Mouse (Mus musculus): Measurements from ENCODE around the gene C2cd2l. TPM values are rescaled to one million over a fixed set of nuclear protein-coding genes. Genes with fewer than 3 reads are reported as not detected.
"Not testable (repeated sequence)": the region's sequence is repeated elsewhere in the genome, so short reads cannot be mapped to it uniquely, and the experiment has no call there.

Gene C2cd2l
- polyA plus RNA-seq, 2 experiments = 7.5 to 19.6 TPM

DNA sequence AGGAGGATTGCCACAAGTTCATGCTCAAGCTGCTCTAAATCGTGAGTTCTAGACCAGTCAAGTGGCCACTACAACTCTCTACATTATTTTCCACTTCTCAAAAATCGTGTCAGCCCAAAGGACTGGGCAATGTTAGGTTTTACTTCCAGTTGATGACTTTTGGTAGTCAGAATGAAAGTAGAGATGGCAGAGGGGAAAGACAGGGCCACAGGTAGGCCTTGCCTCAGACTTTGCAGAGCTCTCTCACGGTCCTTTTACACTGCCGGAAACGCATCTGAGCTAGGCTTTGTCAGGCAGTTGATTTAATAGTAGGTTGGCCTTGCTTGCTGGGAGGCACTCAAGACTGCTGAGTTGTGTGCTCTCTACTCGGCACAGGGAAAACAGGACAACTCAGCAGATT is 4.1 kb upstream of the C2cd2l start:
- 80% methylated on average over 6 of the region's 6 CpGs for WGBS
- Histone ChIP-seq H3K4me3 (replicated peaks; ENCODE audit: low read length) (no peak overlapping the region), H3K27ac (replicated peaks; ENCODE audit: low read depth, low read length) (no peak overlapping the region; the same call in 1 of the 2 replicates)

DNA sequence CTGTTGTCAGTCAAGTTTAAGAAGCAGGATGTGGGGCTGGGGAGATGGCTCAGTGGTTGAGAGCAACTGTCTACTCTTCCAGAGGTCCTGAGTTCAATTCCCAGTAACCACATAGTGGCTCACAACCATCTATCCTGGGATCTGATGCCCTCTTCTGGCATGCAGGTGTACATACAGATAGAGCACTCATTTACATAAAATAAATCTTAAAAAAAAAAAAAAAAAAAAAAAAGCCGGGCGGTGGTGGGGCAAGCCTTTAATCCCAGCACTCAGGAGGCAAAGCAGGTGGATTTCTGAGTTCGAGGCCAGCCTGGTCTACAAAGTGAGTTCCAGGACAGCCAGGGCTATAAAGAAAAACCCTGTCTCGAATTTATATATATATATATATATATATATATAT is 3.6 kb upstream of the C2cd2l start:
- not testable (repeated sequence) for ATAC-seq (ENCODE audit: low FRiP score, low read depth); H3K9ac ChIP-seq (ENCODE audit: low read depth, low read length, severe bottlenecking); H3K36me3 ChIP-seq (ENCODE audit: control insufficient read depth, insufficient read depth, low read length); H3K4me3 ChIP-seq (replicated peaks; ENCODE audit: low read length); H3K27me3 ChIP-seq (ENCODE audit: control insufficient read depth, insufficient read depth, low read length); H3K9me3 ChIP-seq (ENCODE audit: control insufficient read depth, low read length); H3K4me2 ChIP-seq (replicated peaks; ENCODE audit: low read depth, low read length, severe bottlenecking); DNase-seq (ENCODE audit: low spot score); H3K27ac ChIP-seq (replicated peaks; ENCODE audit: low read depth, low read length)
- H3K4me1 ChIP-seq (ENCODE audit: control insufficient read depth, insufficient read depth, low read length) = peaks cover 22% of the 10 kb centered on the region
- WGBS = 68% methylated on average over 3 of the region's 4 CpGs

More for the DNA sequence above, 4.1 kb upstream of the C2cd2l start:
- Histone ChIP-seq H3K4me1 (ENCODE audit: control insufficient read depth, insufficient read depth, low read length) (peaks cover 17% of the 10 kb centered on the region), H3K9ac (ENCODE audit: low read depth, low read length, severe bottlenecking) (no peak overlapping the region), H3K27me3 (ENCODE audit: control insufficient read depth, insufficient read depth, low read length) (no peaks in the 10 kb centered on the region), H3K9me3 (ENCODE audit: control insufficient read depth, low read length) (no peaks in the 10 kb centered on the region), H3K36me3 (ENCODE audit: control insufficient read depth, insufficient read depth, low read length) (peaks cover 6% of the 10 kb centered on the region; the same call in 1 of the 2 replicates), H3K4me2 (replicated peaks; ENCODE audit: low read depth, low read length, severe bottlenecking) (no peak overlapping the region)
- DNase-seq (ENCODE audit: low spot score) (no peak), ATAC-seq (ENCODE audit: low FRiP score, low read depth) (no peak)
- no peak for TF ChIP-seq POLR2A (IDR thresholded peaks at IDR 0.05; ENCODE audit: borderline replicate concordance, extremely low read depth, insufficient read depth, insufficient read length)

DNA sequence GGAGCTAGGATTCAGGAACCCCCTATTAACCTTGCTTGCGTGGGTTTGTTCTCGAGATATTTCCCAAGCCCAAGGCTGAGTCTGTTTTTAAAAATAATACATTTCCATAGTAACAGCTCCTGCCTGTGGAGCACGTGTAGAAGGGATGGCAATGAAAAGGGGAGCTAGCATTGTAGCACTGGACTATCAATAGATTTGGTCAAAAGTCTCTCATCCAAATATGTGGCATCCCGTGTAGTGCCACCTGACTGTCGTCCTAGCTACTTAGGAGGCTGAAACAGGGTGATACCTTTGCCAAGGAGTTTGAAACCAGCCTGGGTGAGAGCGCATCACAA is 681 bp upstream of the C2cd2l start:
- no peaks in the 10 kb centered on the region for H3K27me3 ChIP-seq (ENCODE audit: control insufficient read depth, insufficient read depth, low read length)
- H3K27ac ChIP-seq (replicated peaks; ENCODE audit: low read depth, low read length) = peak overlapping the region; percentile 53
- WGBS = 21% methylated on average over 6 of the region's 6 CpGs
- DNase-seq (ENCODE audit: low spot score) (peak; percentile 38), ATAC-seq (ENCODE audit: low FRiP score, low read depth) (peak; percentile 36)
- peak overlapping the region; percentile 89 for H3K4me3 ChIP-seq (replicated peaks; ENCODE audit: low read length)
- H3K9ac ChIP-seq (ENCODE audit: low read depth, low read length, severe bottlenecking) = peak overlapping the region; percentile 73
- H3K36me3 ChIP-seq (ENCODE audit: control insufficient read depth, insufficient read depth, low read length) = peaks cover 11% of the 10 kb centered on the region
- TF ChIP-seq POLR2A (IDR thresholded peaks at IDR 0.05; ENCODE audit: borderline replicate concordance, extremely low read depth, insufficient read depth, insufficient read length) = no peak
- no peaks in the 10 kb centered on the region for H3K9me3 ChIP-seq (ENCODE audit: control insufficient read depth, low read length)
- H3K4me1 ChIP-seq (ENCODE audit: control insufficient read depth, insufficient read depth, low read length) = peaks cover 19% of the 10 kb centered on the region
- H3K4me2 ChIP-seq (replicated peaks; ENCODE audit: low read depth, low read length, severe bottlenecking) = peak overlapping the region; percentile 93

DNA sequence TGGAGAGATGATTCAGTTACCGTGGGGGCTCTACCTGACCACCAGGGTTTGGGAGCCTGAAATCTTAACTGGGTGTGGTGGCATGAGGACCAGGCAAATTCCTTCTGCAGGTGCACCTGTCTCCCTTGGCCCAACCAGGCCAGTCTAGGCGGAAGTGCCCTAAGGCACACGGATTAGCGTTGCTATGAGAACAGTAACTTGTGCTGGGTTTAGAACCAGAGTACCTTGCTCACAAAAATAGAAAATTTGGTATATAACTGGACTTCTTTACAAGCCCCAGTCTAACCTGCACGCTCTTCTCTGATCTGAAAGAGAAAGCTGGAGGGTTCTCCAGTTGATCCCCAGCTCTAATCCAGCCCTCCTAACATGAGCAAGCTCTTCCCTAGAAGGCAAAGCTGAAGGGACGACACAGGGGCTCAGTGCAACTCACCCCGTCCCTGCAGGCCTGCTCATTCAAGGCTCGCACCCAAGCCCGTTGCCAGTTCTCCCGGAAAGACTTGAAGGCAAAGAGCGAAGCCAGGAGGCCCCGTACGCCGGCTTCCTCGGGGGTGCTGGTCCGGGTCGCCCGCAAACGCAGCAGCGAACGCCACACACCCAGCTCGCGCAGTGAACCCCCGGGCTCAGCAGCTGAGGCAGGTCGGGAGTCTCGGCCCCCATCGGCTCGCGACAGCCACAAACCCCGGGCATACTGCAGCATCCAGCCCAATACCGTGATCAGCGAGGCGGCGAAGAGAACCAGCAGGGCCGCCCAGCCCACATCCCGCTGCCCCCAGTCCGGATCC is 789 bp downstream of the C2cd2l start:
- Histone ChIP-seq H3K4me2 (replicated peaks; ENCODE audit: low read depth, low read length, severe bottlenecking) (peak overlapping the region; percentile 93), H3K9me3 (ENCODE audit: control insufficient read depth, low read length) (no peaks in the 10 kb centered on the region), H3K27ac (replicated peaks; ENCODE audit: low read depth, low read length) (no peak overlapping the region), H3K36me3 (ENCODE audit: control insufficient read depth, insufficient read depth, low read length) (peaks cover 25% of the 10 kb centered on the region), H3K9ac (ENCODE audit: low read depth, low read length, severe bottlenecking) (peak overlapping the region; percentile 73), H3K27me3 (ENCODE audit: control insufficient read depth, insufficient read depth, low read length) (no peaks in the 10 kb centered on the region), H3K4me1 (ENCODE audit: control insufficient read depth, insufficient read depth, low read length) (peaks cover 16% of the 10 kb centered on the region), H3K4me3 (replicated peaks; ENCODE audit: low read length) (peak overlapping the region; percentile 89)
- ATAC-seq (ENCODE audit: low FRiP score, low read depth) = no peak; the same call in 1 of the 2 replicates
- TF ChIP-seq POLR2A (IDR thresholded peaks at IDR 0.05; ENCODE audit: borderline replicate concordance, extremely low read depth, insufficient read depth, insufficient read length) = no peak
- 5% methylated on average over 27 of the region's 37 CpGs for WGBS
- no peak for DNase-seq (ENCODE audit: low spot score)

DNA sequence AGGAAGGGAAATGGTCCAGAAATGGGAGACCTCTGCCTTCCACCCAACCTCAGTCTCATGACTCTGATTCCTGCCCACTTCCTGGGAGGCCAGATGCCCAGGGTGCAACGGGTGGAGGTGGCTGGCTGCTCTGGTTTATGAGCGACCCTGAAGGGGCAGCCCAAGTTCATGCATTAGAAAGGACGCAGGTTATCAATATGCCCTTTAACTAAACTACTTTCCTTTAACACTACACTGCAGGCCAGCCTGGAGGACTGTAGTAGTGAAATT is 1.3 kb downstream of the C2cd2l start:
- no peaks in the 10 kb centered on the region for H3K9me3 ChIP-seq (ENCODE audit: control insufficient read depth, low read length)
- 30% methylated on average over 3 of the region's 3 CpGs for WGBS
- H3K4me2 ChIP-seq (replicated peaks; ENCODE audit: low read depth, low read length, severe bottlenecking) = peak overlapping the region; percentile 93
- ATAC-seq (ENCODE audit: low FRiP score, low read depth) = no peak
- H3K4me3 ChIP-seq (replicated peaks; ENCODE audit: low read length) = peak overlapping the region; percentile 89
- peaks cover 30% of the 10 kb centered on the region for H3K36me3 ChIP-seq (ENCODE audit: control insufficient read depth, insufficient read depth, low read length)
- H3K27me3 ChIP-seq (ENCODE audit: control insufficient read depth, insufficient read depth, low read length) = no peaks in the 10 kb centered on the region
- H3K4me1 ChIP-seq (ENCODE audit: control insufficient read depth, insufficient read depth, low read length) = peaks cover 16% of the 10 kb centered on the region
- DNase-seq (ENCODE audit: low spot score) = no peak
- no peak overlapping the region for H3K27ac ChIP-seq (replicated peaks; ENCODE audit: low read depth, low read length)
- no peak for TF ChIP-seq POLR2A (IDR thresholded peaks at IDR 0.05; ENCODE audit: borderline replicate concordance, extremely low read depth, insufficient read depth, insufficient read length)
- no peak overlapping the region for H3K9ac ChIP-seq (ENCODE audit: low read depth, low read length, severe bottlenecking)
